Mouse (Mus musculus) olfactory bulb, adult 2 months (tissue): Measurements from ENCODE around the gene Lrrc74a. TPM values are rescaled to one million over a fixed set of nuclear protein-coding genes. Genes with fewer than 3 reads are reported as not detected.

ENCODE experiments used
- H3K27ac ChIP-seq: fragments of 200-500 bp; 2 replicates; pipeline ENCODE4 v1.5.1; 2012; ENCODE audit warnings: low read depth, low read length; ENCODE audit not compliant: insufficient read depth
- H3K4me1 ChIP-seq: fragments of 200-500 bp; 2 replicates; pipeline ENCODE4 v1.6.1; 2012; ENCODE audit warnings: low read length; ENCODE audit not compliant: control insufficient read depth, insufficient read depth
- H3K4me3 ChIP-seq: fragments of 200-500 bp; 2 replicates; pipeline ENCODE4 v1.5.1; 2012; ENCODE audit warnings: mild to moderate bottlenecking, low read depth, low read length, moderate library complexity; ENCODE audit not compliant: insufficient read depth
- CTCF ChIP-seq: fragments of 200-500 bp; IDR thresholded peaks from 2 replicates; pipeline ENCODE4 v1.5.1; 2012; ENCODE audit warnings: low read depth, mild to moderate bottlenecking, low read length, moderate library complexity; ENCODE audit not compliant: insufficient read depth
- POLR2A ChIP-seq: fragments of 200-500 bp; IDR thresholded peaks from 2 replicates; pipeline ENCODE4 v1.6.1; 2012; ENCODE audit warnings: mild to moderate bottlenecking, low read depth, low read length, moderate library complexity; ENCODE audit not compliant: insufficient read depth
- WGBS: fragments of 180-500 bp; shearing (Covaris S2); methylation state at CpG from one replicate; pipeline ENCODE4 v1.1.7; 2018; 5-methylcytosine and 5-hydroxymethylcytosine counted together
- polyA plus RNA-seq: library from polyadenylated mRNA; stranded (reverse); fragments of >200 nt; gene quantifications from 2 replicates; pipeline ENCODE4 v1.2.4, GENCODE M21; 2012; ENCODE audit warnings: low replicate concordance; ENCODE audit not compliant: missing spikeins, insufficient read depth, insufficient read length

The Lrrc74a gene
- polyA plus RNA-seq, 1 experiment = not detected

DNA sequence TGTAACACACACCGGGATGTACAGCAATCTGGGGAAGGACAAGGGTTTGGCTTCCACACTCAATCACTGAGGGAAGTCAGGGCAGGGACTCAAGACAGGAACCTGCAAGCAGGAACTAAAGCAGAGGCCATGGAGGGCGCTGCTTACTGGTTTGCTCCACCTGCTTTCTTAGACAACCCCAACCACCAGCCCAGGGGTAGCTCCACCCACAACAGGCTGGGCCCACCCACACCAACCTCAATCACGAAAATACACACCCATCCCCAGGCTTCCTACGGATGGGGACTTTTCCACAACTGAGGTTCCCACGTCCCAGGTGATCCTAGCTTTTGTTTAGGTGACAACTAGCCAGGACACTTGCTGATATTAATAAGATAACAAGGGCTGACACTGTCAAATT lies 28.3 kb upstream of the Lrrc74a start:
- no peak overlapping the region for H3K4me3 ChIP-seq
- WGBS = 94% methylated on average over 5 of the region's 5 CpGs
- no peak for TF ChIP-seq CTCF
- no peak for TF ChIP-seq POLR2A
- no peak overlapping the region for H3K27ac ChIP-seq
- peaks cover 9% of the 10 kb centered on the region for H3K4me1 ChIP-seq

DNA sequence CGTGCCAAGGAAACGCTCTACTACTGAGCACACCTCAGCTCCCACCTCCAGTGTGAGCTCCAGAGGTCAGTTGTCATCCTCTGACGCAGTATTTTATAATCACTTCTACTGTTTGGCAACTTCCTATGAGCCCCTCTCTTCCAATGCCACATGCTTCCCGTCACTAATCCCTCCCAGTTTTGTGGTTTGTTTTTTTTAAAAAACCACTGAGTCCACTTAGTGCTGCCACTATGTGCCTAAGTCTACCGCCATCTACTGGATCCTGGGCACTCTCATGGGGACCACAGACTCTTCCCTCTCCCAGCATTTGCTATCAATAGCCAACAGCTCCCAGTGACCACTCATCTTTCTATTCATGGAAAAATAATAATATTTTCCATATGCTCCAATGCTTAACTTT lies 20.1 kb upstream of the Lrrc74a start:
- TF ChIP-seq CTCF (no peak), POLR2A (no peak)
- 80% methylated on average over 5 of the region's 5 CpGs for WGBS
- H3K27ac ChIP-seq = no peak overlapping the region
- H3K4me3 ChIP-seq = no peak overlapping the region
- H3K4me1 ChIP-seq = peaks cover 6% of the 10 kb centered on the region; the same call in 1 of the 2 replicates

DNA sequence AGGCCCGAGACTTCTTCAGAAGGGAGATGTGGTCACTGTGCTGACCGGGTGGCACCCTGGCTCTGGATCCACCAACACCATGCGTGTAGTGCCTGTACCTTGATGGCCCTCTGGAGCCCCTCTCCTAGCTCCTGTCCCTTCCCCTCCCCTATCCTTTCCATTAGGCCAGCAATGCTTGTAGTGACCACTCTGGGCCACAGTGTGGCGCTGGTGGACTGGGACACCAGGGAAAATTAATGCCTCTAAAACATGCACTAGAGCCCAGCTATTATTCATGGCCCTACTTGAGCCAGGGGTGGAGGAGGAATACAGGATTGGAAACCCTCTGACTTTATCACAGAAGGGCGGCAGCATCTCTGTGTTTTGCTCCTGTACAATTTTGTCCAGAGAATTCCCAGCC lies 18.8 kb upstream of the Lrrc74a start:
- Histone ChIP-seq H3K4me3 (no peak overlapping the region), H3K4me1 (peaks cover 6% of the 10 kb centered on the region; the same call in 1 of the 2 replicates), H3K27ac (no peak overlapping the region)
- WGBS = 60% methylated on average over 5 of the region's 5 CpGs
- TF ChIP-seq CTCF (no peak), POLR2A (no peak)

DNA sequence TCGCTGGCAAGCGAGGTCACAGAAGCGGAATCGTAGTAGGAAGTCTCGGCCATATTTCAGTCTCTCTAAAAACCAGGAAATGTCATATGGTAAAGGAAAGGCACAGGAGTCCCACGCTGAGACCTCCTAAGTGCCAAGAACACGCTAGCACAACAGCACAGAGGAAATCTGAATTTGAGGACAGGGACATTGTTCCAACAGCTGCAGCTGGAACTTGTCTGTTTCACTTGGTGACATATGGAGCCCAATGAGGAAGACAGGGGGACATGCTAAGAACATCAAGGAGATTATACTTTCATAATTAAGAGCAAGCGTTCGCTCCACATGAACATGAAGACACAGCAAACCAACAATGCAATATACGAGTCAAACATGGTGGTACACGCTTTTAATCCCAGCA lies 17.2 kb upstream of the Lrrc74a start:
- TF ChIP-seq CTCF (no peak), POLR2A (no peak)
- H3K4me3 ChIP-seq = no peak overlapping the region
- H3K4me1 ChIP-seq = peaks cover 10% of the 10 kb centered on the region
- H3K27ac ChIP-seq = no peak overlapping the region
- WGBS = 96% methylated on average over 11 of the region's 11 CpGs

DNA sequence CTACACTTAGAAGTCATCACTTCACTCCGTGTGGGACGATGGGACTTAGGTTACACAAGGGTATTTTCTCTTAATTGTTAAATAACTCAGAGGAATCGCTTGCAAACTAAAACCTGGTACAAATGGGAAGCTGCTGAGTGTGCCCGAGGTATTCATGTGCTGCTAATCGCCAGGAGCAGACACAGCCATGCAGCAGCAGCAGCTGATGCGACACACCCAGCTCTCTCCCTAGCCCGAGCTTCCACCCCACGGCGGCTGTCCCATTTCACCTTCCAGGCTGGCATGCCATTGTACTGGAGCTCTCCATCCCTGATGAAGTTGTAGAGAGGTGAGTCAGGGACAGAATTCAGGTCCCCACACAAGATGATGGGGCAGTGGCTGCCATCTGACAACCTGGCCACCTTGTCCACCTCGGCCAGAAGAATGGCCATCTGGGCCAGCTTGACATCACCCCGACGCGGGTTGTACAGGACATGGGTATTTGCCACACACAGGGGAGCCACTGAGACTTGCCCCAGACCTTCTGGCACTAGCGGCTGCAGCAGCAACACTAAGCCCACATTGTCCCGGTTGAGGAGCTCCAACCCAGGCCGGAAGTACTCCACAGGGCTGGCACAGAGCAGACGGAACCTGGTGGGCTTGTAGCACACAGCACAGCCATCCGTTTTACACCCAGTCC lies 14.1 kb upstream of the Lrrc74a start:
- 79% methylated on average over 18 of the region's 18 CpGs for WGBS
- no peak overlapping the region for H3K4me3 ChIP-seq
- TF ChIP-seq CTCF (no peak), POLR2A (no peak)
- H3K4me1 ChIP-seq = peaks cover 14% of the 10 kb centered on the region
- H3K27ac ChIP-seq = no peak overlapping the region

DNA sequence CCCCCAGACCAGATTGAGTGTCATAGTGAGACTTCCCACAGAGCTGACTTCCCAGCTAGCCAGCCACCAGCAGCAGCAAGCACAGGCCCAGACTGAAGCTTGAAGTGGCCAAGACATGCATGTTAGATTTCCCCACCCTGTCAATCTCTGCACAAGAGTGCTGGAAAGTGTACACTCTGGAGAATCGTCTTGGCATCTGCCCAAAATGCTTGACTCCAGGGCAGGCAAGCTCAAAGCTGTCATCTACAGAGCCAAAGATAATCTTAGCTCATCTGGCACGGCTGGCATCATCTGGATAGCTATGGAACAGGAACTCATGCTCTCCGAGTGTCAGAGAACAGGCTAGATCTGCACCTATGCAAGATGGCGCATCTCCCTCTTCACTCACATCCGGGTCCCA lies 12.7 kb upstream of the Lrrc74a start:
- no peak overlapping the region for H3K27ac ChIP-seq
- WGBS = 82% methylated on average over 5 of the region's 5 CpGs
- no peak for TF ChIP-seq POLR2A
- TF ChIP-seq CTCF = no peak
- H3K4me3 ChIP-seq = no peak overlapping the region
- H3K4me1 ChIP-seq = peaks cover 12% of the 10 kb centered on the region

DNA sequence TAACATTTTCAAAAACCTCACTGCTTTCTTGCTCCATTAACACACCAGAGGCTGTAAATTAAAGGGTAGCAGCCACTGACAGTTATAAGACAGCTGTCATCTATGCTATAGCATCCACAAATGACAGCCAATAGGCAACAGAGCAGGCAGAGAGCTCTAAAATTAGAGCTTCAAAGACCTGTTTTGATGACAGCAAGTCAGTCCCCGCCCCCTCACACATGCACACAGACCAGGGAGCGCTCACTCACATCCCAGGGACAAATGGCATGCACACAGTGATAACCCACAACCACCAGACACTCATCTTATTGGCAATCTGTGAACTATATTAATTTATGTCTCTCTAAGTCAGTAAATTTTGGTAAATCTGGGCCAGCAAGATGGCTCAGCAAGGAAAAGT lies 9.9 kb upstream of the Lrrc74a start:
- H3K4me3 ChIP-seq = no peak overlapping the region
- 79% methylated on average over 2 of the region's 2 CpGs for WGBS
- no peak for TF ChIP-seq POLR2A
- TF ChIP-seq CTCF = no peak
- peaks cover 12% of the 10 kb centered on the region for H3K4me1 ChIP-seq
- no peak overlapping the region for H3K27ac ChIP-seq

DNA sequence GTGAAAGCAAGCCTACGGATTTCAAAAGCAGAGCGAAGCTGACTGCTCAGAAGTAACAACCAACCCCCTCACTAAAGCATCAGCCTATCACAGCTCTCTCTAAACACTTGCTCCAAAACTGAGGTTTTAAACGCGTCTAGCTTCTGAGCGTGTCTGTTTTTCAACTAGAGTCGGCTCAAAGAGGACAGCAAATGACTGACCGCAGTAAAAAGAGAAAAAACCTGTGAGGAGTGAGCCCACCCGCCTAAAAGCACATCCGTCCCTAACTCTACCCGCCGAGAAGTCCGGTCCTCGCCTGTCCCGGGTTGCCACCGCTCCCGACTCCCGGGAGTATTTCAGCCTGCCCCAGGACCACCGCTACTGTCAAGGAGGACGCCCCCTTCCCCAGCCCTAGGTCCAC lies 8.5 kb upstream of the Lrrc74a start:
- Histone ChIP-seq H3K4me1 (peaks cover 12% of the 10 kb centered on the region), H3K27ac (no peak overlapping the region), H3K4me3 (peak overlapping the region; percentile 74)
- WGBS = under 1% methylated on average over 19 of the region's 19 CpGs
- TF ChIP-seq POLR2A (no peak), CTCF (no peak)

DNA sequence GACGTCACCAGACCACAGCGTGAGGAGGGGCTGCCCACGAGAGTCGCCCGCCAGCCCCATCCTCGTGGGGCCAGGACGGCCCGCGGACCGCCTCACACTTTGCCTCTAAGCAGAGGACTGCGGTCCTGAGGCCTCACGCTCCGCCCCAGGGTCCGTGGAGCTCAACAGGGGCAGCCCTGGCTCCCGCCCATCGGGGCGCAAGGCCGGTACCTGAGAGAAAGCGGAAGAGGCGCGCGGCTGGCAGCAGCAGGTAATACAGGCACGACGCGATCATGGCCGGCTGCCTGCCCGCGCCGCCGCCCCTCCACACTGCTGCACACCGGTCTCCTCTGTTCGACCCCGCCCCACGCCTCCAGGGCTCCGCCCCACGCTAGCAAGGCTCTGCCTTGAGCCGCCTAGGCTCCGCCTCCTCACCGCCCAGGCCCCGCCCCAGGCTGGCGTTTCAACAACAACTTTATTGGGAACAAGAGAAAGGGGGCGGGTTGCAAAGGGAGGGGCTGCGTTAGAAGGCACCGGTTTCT lies 8.0 kb upstream of the Lrrc74a start, which contains the start of gene Angel1:
Gene Angel1 (minus strand): TSS at position 341 of the 521 bp plus-strand sequence.
- peaks cover 12% of the 10 kb centered on the region for H3K4me1 ChIP-seq
- under 1% methylated on average over 44 of the region's 44 CpGs for WGBS

More for the DNA sequence above, 8.0 kb upstream of the Lrrc74a start, which contains the start of gene Angel1:
- TF ChIP-seq CTCF (no peak), POLR2A (peak; percentile 47; the same call in 1 of the 2 replicates)
- Histone ChIP-seq H3K27ac (no peak within 1 kb of the TSS), H3K4me3 (peak within 1 kb of the TSS; percentile 74)
